Mouse (Mus musculus) megakaryocyte, embryonic 14.5 days (primary cell): Measurements from ENCODE around the gene Gm7714.

Experiments used
- FLI1 ChIP-seq: IDR thresholded peaks from 2 replicates; pipeline ENCODE4 v1.6.1; 2012; ENCODE audit warnings: low read length, inconsistent platforms, mixed read lengths
- GATA1 ChIP-seq: IDR thresholded peaks from 3 replicates; pipeline ENCODE4 v1.6.1; 2012; ENCODE audit warnings: mixed read lengths, low read length, inconsistent platforms, borderline replicate concordance

GRCm38 (mm10) chr5:88317012-88317411 lies 48.3 kb downstream of the Gm7714 start, which contains the start of gene Prol1:
- TF ChIP-seq GATA1: no peak
- TF ChIP-seq FLI1: no peak
